Mouse (Mus musculus): ENCODE measurements at regions not wholly inside any gene's neighbourhood (a gene's known extent, or its start where the extent isn't known, plus 50 kb on each side); places are given as distances from the start of the nearest gene placed in this dataset.

DNA sequence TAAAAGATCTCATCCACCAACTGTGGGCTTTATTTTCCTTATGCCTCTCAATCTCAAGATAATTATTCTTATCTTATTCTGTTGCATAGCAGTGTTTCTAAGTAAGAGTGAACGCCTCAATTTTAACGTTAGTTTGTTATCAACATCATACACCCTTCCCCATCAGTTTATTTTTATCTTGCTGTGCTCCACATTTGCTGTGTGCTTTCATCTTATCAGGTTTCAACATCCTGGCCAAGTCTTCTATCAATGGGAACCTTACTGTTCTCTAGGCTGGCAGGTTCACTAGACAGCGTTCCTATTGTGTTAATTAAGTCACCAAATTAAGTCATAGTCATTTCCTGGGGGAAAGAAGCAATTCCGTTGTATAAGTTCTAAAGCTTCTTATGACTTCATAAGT is 263.1 kb upstream of the Etaa1 start:
- DNase-seq (ENCODE audit: extremely low read depth, insufficient read length, low spot score): no peak

GRCm38 (mm10) chr11:18173028-18173427 is 219.4 kb upstream of the Etaa1 start:
- no peak for DNase-seq (ENCODE audit: extremely low read depth, insufficient read length, low spot score)

GRCm38 (mm10) chr11:18171207-18171776 is 217.6 kb upstream of the Etaa1 start:
- DNase-seq (ENCODE audit: extremely low read depth, insufficient read length, low spot score): no peak

- no peak for DNase-seq (ENCODE audit: extremely low read depth, insufficient read length, low spot score)
These were observed 212.1 kb upstream of the Etaa1 start for GRCm38 (mm10) chr11:18165609-18166347.

DNA sequence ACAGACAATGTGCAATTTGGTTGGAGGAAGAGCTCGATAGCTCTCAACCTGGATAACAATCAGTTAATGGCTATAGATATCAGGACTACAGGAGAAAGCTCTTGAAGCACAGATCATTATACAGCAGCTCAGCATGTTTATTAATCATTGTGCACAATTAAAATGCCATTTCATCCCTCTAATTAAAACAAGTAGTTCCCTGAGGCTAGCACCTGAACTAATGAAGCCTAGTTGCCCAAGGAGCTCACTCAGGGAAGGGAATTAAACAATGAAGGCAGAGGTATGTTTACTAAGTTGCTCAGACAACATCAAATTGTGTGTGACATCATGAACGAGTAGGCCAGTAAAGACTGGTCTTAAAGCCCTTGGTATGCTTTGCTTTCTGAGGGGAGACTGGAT is 210.3 kb upstream of the Etaa1 start:
- DNase-seq (ENCODE audit: extremely low read depth, insufficient read length, low spot score): no peak

DNA sequence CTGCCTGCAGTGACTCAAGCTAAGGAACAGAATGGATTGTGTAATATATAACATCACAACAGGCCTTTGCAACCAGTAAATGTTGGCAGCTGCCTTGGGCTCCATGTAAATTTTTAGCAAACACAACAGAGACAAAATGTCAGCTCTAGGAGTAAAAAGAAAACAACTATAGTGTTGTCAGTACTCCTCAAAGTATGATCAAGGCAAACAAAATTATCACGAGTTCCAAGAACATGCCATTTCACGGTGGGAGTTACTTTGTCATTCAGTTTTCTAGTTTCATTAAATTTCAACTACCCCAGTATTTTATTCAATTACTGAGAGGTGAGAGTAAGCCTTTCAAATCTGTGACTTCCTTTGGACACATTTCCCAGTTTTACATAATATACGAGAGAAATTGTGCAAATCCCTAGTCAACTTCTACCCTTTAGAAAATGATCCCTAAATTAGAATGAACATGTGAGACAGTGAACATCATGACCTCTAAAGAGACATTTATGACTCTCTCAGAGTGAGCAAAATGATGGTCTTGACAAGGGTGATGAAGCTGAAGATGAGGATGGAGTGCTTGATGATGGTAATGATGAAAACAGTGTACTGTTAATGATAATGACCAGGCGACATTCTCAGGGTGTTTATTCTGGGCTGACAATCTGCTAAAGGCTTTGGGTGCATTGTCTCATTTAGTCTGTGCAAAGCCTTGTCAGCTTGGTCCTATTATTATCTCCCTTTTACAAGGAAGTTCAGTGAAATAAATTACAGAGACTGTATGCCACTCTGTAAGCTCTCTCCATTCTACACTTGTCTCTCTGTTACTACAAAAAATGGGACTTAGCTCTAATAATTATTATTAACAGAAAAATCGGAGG is 209.7 kb upstream of the Etaa1 start:
- no peak for DNase-seq (ENCODE audit: extremely low read depth, insufficient read length, low spot score)

GRCm38 (mm10) chr11:18156506-18156905 is 202.8 kb upstream of the Etaa1 start:
- DNase-seq (ENCODE audit: extremely low read depth, insufficient read length, low spot score): no peak

GRCm38 (mm10) chr11:18151788-18152563 is 198.3 kb upstream of the Etaa1 start:
- DNase-seq (ENCODE audit: extremely low read depth, insufficient read length, low spot score): peak; percentile 7

- DNase-seq (ENCODE audit: extremely low read depth, insufficient read length, low spot score): no peak
These were observed 197.7 kb upstream of the Etaa1 start for GRCm38 (mm10) chr11:18151369-18151768.

DNA sequence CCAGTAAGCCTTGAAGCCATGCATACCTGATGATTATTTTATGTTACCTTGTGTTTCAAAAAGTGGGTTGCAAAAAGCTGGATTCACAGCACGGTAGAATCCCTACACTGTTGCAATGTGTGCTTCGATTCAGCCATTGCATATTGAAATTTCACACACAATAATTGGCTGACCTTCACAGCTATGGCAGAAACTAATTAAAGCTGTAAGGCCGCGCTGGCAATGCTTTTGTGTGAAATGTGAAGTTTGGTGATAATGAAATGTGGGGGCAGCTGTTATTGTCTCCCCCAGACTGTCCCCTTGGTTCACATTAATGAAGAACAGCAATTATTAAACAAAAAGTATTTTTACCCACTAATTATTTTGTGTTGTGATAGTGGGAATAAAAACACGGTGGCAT is 173.8 kb upstream of the Etaa1 start:
- DNase-seq (ENCODE audit: extremely low read depth, insufficient read length, low spot score): no peak

DNA sequence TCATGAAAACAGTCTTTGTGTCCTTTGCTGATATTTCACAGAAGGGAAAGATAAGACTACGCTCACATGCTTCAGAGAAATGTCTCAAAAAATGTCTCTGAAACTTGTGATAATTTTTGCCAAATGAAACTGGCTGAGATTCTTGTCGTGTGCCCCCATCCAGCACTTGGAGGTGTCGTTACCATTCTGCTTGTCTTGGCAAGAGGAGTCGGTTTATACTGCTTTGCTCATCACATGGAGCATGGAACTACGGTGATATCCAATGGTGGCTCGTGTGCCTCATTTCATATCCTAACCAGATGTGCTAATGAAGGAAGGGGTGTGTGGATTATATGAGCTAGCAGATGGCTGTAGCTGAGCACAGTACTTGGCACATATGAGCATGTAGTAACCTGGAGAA is 169.4 kb upstream of the Etaa1 start:
- DNase-seq (ENCODE audit: extremely low read depth, insufficient read length, low spot score): no peak

DNA sequence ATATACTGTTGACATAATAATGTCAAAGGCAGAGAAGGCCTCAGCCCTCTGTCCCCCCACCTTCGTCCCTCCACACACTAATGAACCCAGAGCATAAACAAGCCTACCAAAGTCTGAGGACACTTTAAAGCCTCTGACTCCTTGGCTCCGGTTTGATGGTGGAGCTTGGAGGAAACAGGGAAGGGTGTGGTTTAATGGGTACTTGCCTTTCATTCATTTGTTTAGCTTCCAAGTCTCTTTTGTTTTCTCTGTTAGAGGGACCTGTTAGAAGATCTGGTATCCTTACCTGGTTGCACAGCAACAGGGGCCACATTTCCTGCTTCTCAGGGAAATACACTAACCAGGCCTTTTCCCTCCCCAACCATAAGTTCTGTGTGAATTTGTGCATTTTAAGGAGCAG is 168.9 kb upstream of the Etaa1 start:
- DNase-seq (ENCODE audit: extremely low read depth, insufficient read length, low spot score): no peak

- no peak for DNase-seq (ENCODE audit: extremely low read depth, insufficient read length, low spot score)
These were observed 162.2 kb upstream of the Etaa1 start for GRCm38 (mm10) chr11:18115693-18116450.

DNA sequence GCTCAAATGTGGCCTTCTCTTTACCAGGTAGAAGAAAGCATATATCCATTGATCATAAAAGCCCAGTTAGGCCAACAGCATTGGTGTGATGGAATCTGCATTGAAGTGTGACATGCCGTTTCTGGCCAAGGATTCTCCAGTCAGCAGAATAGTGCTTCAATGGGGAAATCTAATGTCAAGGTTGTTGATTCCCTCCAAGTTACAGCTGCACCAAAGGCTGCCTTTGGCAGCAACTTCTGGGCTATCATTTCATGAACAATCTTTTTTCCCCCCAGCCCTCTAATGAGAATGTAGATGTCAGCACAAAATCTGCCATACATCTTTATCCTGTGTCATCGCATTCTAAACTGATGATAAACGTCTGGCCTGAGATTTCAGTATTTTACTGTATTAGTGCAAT is 149.2 kb upstream of the Etaa1 start:
- DNase-seq (ENCODE audit: extremely low read depth, insufficient read length, low spot score): no peak

GRCm38 (mm10) chr11:18075840-18076435 is 122.3 kb upstream of the Etaa1 start:
- DNase-seq (ENCODE audit: extremely low read depth, insufficient read length, low spot score): no peak

DNA sequence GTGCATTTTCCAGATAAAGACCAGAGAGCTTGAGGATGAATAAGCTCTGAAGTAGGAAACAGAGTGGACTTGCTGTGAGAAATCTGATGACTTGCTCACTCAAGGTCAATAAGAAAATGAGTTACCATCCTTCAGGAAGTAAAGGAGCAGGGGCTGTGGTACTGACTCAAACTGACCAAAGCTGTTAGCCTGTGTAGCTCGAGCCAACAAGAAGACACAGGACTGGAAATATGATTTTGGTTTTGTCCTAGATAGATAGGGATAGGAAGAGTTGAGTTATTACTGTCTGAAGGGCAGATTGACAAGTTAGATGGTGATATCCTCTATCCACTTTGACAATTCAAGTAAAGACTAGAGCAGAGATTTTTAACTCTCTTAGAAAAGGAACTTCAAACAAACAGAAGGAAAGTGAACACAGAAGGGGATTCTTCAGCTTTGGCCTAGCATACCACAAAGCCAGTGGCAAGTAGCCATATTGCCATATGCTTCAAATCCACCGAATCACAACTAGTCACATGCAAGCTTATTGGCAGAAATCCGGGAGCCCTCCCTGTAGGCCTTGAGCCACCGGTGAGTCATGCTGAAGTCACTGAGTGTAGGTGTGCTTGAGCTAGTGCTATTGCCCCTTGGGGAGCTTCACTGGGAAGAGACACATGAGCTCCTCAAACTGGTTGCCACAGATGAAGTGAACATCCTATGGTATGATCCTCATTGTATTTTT is 117.1 kb upstream of the Etaa1 start:
- peak; percentile 70 for DNase-seq (ENCODE audit: extremely low read depth, insufficient read length, low spot score)

DNA sequence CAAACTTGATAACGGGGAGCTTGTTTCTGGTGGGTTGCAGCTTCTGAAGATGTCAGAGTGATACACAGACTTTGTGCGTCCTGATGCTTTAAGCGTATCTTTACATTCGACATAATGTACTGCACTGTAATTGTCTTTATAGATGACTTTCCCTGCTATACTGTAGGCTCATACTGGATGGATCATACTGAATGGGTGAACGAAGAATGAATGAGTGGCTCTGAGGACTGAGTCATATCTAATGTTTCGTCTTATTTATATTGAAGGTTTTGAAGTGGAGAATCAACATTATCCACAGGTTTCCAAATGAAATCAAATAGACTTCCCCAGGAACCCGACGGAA is 116.3 kb upstream of the Etaa1 start:
- no peak for DNase-seq (ENCODE audit: extremely low read depth, insufficient read length, low spot score)

- no peak for DNase-seq (ENCODE audit: extremely low read depth, insufficient read length, low spot score)
These were observed 115.8 kb upstream of the Etaa1 start for GRCm38 (mm10) chr11:18069348-18070031.

DNA sequence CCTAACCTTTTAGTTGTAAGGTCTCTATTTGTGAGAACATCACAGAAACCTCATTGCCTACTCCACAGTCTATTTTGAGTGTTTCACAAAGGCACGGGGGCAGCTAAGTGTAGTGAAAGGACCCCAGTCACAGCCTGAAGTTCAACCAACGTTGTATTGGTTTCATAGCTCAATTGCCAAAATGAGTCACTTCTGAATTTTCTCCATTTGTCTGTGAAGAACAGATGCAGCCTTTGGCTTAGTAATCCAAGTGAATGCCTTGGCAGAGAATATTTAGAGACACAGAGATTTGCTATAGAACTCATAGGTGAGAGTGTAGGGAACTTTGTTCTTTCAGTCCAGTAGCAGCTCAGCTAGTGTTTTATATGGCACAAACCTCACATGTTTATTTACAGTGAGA is 114.4 kb upstream of the Etaa1 start:
- no peak for DNase-seq (ENCODE audit: extremely low read depth, insufficient read length, low spot score)
